In the genomic region with DNA sequence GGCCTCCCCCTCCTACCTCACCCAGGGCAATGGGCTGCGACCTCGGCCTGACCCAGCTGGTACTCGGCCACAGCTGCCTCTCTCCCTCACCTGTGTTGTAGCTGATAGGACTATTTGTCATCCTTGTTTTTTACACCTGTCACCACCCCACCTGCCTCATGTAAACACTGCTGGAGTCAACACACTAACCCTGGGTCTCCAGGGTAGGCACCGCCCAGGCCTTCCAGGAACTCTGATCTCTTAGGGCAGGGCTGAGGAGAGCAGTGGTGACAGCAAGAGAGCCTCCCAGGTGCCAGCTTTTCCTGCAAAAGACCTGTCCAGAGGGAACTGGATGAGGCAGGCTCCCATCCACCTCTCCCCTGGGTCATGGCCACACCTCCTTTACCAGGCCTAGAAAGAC, we compare ENCODE assay signal across 27 mouse cellular contexts.
DNase-seq lines count a peak whose midpoint lies in the region; ATAC-seq and TF ChIP-seq lines count a peak whose summit lies in the region.
"Had no signal": no experiment of that assay in that cellular context is flagged by ENCODE, and none has a peak within 500 bp of the region (broad histone marks: within the 10 kb centered on the region; RNA-seq: fewer than 3 reads in every experiment).

No protein-coding gene starts in this region.

- H3K4me2 ChIP-seq in hindbrain, embryonic 14.5 days (replicated peaks): no peak overlapping the region
- no peak overlapping the region for H3K4me2 ChIP-seq in stomach, embryonic 16.5 days (ENCODE audit: low read depth, low read length)
- H3K4me2 ChIP-seq: heart, embryonic 12.5 days; limb, embryonic 15.5 days; lung, embryonic 14.5 days had no signal

- H3K4me3 ChIP-seq in hindbrain, embryonic 10.5 days: no peak overlapping the region
- no peak overlapping the region for H3K4me3 ChIP-seq in hindbrain, embryonic 14.5 days (replicated peaks; ENCODE audit: low read length)
- no peak overlapping the region for H3K4me3 ChIP-seq in left cerebral cortex, adult 2 months
- H3K4me3 ChIP-seq in stomach, embryonic 16.5 days (replicated peaks; ENCODE audit: low read length): no peak overlapping the region
- H3K4me3 ChIP-seq: erythroblast, embryonic 14.5 days; heart, embryonic 12.5 days; limb, embryonic 15.5 days had no signal

- H3K4me1 ChIP-seq in hindbrain, embryonic 10.5 days (replicated peaks): peaks cover 22% of the 10 kb centered on the region
- H3K4me1 ChIP-seq in hindbrain, embryonic 14.5 days (replicated peaks; ENCODE audit: control insufficient read depth, insufficient read depth, low read length): peaks cover 12% of the 10 kb centered on the region; the same call in 1 of the 2 replicates
- peaks cover 4% of the 10 kb centered on the region for H3K4me1 ChIP-seq in stomach, embryonic 16.5 days (ENCODE audit: control insufficient read depth, insufficient read depth, low read length)

- intact Hi-C loops in left cerebral cortex, adult 2 months (cut with DNase I): no loop called here
- intact Hi-C loops in left cerebral cortex, postnatal 36 days (cut with DNase I): no loop called here

- H3K36me3 ChIP-seq in hindbrain, embryonic 10.5 days: peaks cover 9% of the 10 kb centered on the region; the same call in 1 of the 2 replicates
- H3K36me3 ChIP-seq in hindbrain, embryonic 14.5 days (replicated peaks; ENCODE audit: control insufficient read depth, insufficient read depth): peaks cover 3% of the 10 kb centered on the region
- no peaks in the 10 kb centered on the region for H3K36me3 ChIP-seq in stomach, embryonic 16.5 days (ENCODE audit: control insufficient read depth, insufficient read depth, low read length)
- H3K36me3 ChIP-seq: limb, embryonic 15.5 days had no signal

- ATAC-seq in hindbrain, embryonic 14.5 days (ENCODE audit: low FRiP score): no peak
- ATAC-seq in stomach, embryonic 16.5 days (ENCODE audit: insufficient read depth, low FRiP score): peak; percentile 48
- ATAC-seq: CD4-positive, CD25-positive, alpha-beta regulatory T cell, adult 4 months; forebrain, embryonic 14.5 days had no signal

- TF ChIP-seq CTCF in left cerebral cortex, adult 2 months (IDR thresholded peaks at IDR 0.05): no peak

- 0 out of 2 replicates have a peak overlapping the region, but pooled peaks have one; percentile 13 for H3K27ac ChIP-seq in hindbrain, embryonic 10.5 days
- no peak overlapping the region for H3K27ac ChIP-seq in hindbrain, embryonic 14.5 days
- peak overlapping the region; percentile 58 for H3K27ac ChIP-seq in left cerebral cortex, adult 2 months
- H3K27ac ChIP-seq in stomach, embryonic 16.5 days (ENCODE audit: low read length): no peak overlapping the region
- H3K27ac ChIP-seq: limb, embryonic 15.5 days; liver, embryonic 14.5 days had no signal

- peak; percentile 23 for DNase-seq in cerebellum, adult 11-12 months
- no peak for DNase-seq in cerebellum, postnatal 10 days
- no peak for DNase-seq in hindbrain, embryonic 10.5 days (ENCODE audit: low spot score)
- DNase-seq in hindbrain, embryonic 14.5 days (ENCODE audit: low spot score): no peak
- no peak for DNase-seq in left cerebral cortex, adult 2 months (ENCODE audit: extremely low spot score in 1 of 2, low spot score in 2 of 2)
- no peak for DNase-seq in left cerebral cortex, postnatal 36 days (ENCODE audit: low spot score in 2 of 2)
- no peak for DNase-seq in adrenal gland, postnatal 4 days (ENCODE audit: low spot score in 2 of 2)
- DNase-seq: adrenal gland, postnatal 14 days; gastrocnemius, postnatal 10 days; heart, postnatal 10 days; kidney, adult 8-10 months; kidney, postnatal 25 days; left cerebral cortex, postnatal 4 days; lung, embryonic 14.5 days; lung, postnatal 4 days; midbrain, embryonic 14.5 days; right cerebral cortex, postnatal 14 days; spleen, adult 18-20 months; thymus, adult 18-20 months; thymus, postnatal 36 days had no signal

- no peak overlapping the region for H3K9ac ChIP-seq in hindbrain, embryonic 14.5 days
- no peak overlapping the region for H3K9ac ChIP-seq in stomach, embryonic 16.5 days (ENCODE audit: low read length)
- H3K9ac ChIP-seq: heart, embryonic 12.5 days; limb, embryonic 15.5 days; liver, embryonic 14.5 days; lung, embryonic 14.5 days had no signal

- H3K27me3 ChIP-seq in hindbrain, embryonic 10.5 days (ENCODE audit: insufficient read depth, poor library complexity, severe bottlenecking): no peaks in the 10 kb centered on the region
- no peaks in the 10 kb centered on the region for H3K27me3 ChIP-seq in hindbrain, embryonic 14.5 days (ENCODE audit: control insufficient read depth, insufficient read depth, low read length)
- no peaks in the 10 kb centered on the region for H3K27me3 ChIP-seq in stomach, embryonic 16.5 days (ENCODE audit: control insufficient read depth, insufficient read depth, low read length)
- H3K27me3 ChIP-seq: heart, embryonic 12.5 days; limb, embryonic 15.5 days had no signal

- 91% methylated on average over 4 of the region's 4 CpGs for WGBS in hindbrain, embryonic 10.5 days
- WGBS in hindbrain, embryonic 14.5 days: 89% methylated on average over 4 of the region's 4 CpGs
- 57% methylated on average over 4 of the region's 4 CpGs for WGBS in stomach, embryonic 16.5 days

- no peaks in the 10 kb centered on the region for H3K9me3 ChIP-seq in hindbrain, embryonic 10.5 days
- H3K9me3 ChIP-seq in hindbrain, embryonic 14.5 days (ENCODE audit: control insufficient read depth, low read length): no peaks in the 10 kb centered on the region
- no peaks in the 10 kb centered on the region for H3K9me3 ChIP-seq in stomach, embryonic 16.5 days (replicated peaks; ENCODE audit: control insufficient read depth, low read length)
- H3K9me3 ChIP-seq: limb, embryonic 15.5 days had no signal

Comparison
In these comparisons a context has a peak if more than half of its experiments do, and no peak if none do; other contexts are left out.
1. H3K27ac ChIP-seq: peak in hindbrain, embryonic 10.5 days (single experiment) and left cerebral cortex, adult 2 months (single experiment); none in hindbrain, embryonic 14.5 days (single experiment) and stomach, embryonic 16.5 days (single experiment).